Mouse (Mus musculus) ES-Bruce4 (cell line): ENCODE measurements at regions not wholly inside any gene's neighbourhood (a gene's known extent, or its start where the extent isn't known, plus 50 kb on each side); places are given as distances from the start of the nearest gene placed in this dataset.
A peak's percentile ranks its signal among the peaks of the same experiment; 100 is the strongest.

Experiments
- H3K27ac ChIP-seq: 2 replicates; pipeline ENCODE4 v1.5.1; 2012; ENCODE audit warnings: low read length, inconsistent platforms; ENCODE audit not compliant: insufficient read depth
- H3K27me3 ChIP-seq: 2 replicates; pipeline ENCODE4 v1.6.1; 2012; ENCODE audit warnings: mild to moderate bottlenecking, low read length, inconsistent platforms; ENCODE audit not compliant: control insufficient read depth, poor library complexity, insufficient read depth, severe bottlenecking
- H3K36me3 ChIP-seq: 2 replicates; pipeline ENCODE4 v1.6.1; 2012; ENCODE audit warnings: inconsistent platforms, mild to moderate bottlenecking, low read length, moderate library complexity; ENCODE audit not compliant: control insufficient read depth, poor library complexity, insufficient read depth, severe bottlenecking
- H3K4me1 ChIP-seq: one replicate; pipeline ENCODE4 v1.8.1; 2011; ENCODE audit warnings: low read length; ENCODE audit not compliant: control insufficient read depth, insufficient read depth
- H3K4me3 ChIP-seq: 2 replicates; pipeline ENCODE4 v1.5.1; 2011; ENCODE audit warnings: low read depth, mild to moderate bottlenecking, low read length
- H3K9ac ChIP-seq: 2 replicates; pipeline ENCODE4 v1.6.1; 2012; ENCODE audit warnings: low read depth, mild to moderate bottlenecking, inconsistent platforms; ENCODE audit not compliant: poor library complexity, severe bottlenecking
- H3K9me3 ChIP-seq: replicated peaks from 2 replicates; pipeline ENCODE4 v1.6.1; 2012; ENCODE audit warnings: mild to moderate bottlenecking, low read length, inconsistent platforms; ENCODE audit not compliant: control insufficient read depth, poor library complexity, insufficient read depth, severe bottlenecking
- CTCF ChIP-seq: IDR thresholded peaks from one replicate; pipeline ENCODE4 v1.8.1; 2011; ENCODE audit warnings: low read depth, low read length
- EP300 ChIP-seq: IDR thresholded peaks from 2 replicates; pipeline ENCODE4 v1.6.1; 2011; ENCODE audit warnings: low read depth, low read length; ENCODE audit not compliant: insufficient read depth
- POLR2A ChIP-seq: IDR thresholded peaks from one replicate; pipeline ENCODE4 v1.8.1; 2011; ENCODE audit warnings: low read length; ENCODE audit not compliant: insufficient read depth

DNA sequence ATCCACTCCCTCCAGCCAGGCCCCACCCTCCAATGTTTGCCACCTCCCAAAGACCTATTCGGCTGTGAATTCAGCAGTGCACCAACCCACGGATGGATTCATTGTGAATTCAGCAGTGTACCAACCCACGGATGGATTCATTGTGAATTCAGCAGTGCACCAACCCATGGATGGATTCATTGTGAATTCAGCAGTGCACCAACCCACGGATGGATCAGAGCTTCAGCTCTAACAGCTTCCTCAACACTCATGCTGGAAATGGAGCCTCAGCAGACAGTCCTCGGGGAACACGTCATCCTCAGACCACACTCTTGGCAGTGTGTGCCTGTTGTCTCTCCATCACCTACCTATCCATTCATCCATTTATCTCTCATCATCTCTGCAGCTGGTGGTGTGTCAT is 204.2 kb upstream of the A430005L14Rik start:
- no peak overlapping the region for H3K9ac ChIP-seq
- H3K27ac ChIP-seq = no peak overlapping the region
- H3K27me3 ChIP-seq = no peaks in the 10 kb centered on the region
- H3K36me3 ChIP-seq = no peaks in the 10 kb centered on the region
- no peaks in the 10 kb centered on the region for H3K4me1 ChIP-seq
- H3K4me3 ChIP-seq = no peak overlapping the region
- TF ChIP-seq EP300 (no peak), POLR2A (no peak)
- H3K9me3 ChIP-seq = no peaks in the 10 kb centered on the region

DNA sequence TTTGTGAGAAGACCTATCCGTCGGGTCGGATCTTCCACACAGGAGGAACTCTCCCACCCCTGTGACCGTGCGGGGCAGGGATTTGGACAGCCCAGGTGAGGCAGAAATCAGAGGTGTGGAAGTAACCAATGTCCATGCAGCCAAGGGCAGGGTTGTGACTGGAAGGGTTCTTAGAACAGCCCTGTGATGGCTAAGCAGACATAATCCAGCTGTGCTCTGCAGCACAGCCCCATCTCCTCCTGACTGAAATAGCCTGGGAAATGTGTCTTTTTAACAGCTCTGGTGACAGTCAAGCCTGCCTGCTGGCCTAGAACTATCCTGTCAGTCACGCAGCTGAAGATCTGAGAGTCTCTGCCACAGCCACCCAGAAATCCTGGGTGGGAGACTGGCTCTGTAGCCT is 198.7 kb upstream of the A430005L14Rik start:
- Histone ChIP-seq H3K9ac (no peak overlapping the region), H3K9me3 (no peaks in the 10 kb centered on the region), H3K27me3 (no peaks in the 10 kb centered on the region), H3K4me3 (no peak overlapping the region), H3K4me1 (no peaks in the 10 kb centered on the region), H3K36me3 (no peaks in the 10 kb centered on the region), H3K27ac (no peak overlapping the region)
- no peak for TF ChIP-seq CTCF

DNA sequence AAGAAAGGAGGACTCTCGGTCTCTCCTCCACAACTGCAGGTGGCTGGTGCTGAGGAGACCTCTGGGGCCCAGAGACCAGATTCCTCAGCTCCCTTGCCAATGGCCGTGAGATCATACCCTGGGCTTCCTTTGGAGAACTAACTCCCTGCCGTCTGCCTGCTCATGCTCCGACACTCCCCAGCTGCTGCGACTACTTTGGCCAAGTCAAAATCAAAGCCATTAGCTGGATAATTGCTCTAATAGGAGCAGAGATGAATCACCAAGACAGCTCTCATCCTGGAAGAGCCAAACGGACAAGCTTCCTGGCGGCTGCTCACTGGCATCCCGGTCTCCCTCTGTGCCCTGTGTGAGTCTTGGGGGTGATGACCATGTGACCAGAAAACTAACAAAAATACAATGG is 198.3 kb upstream of the A430005L14Rik start:
- H3K9me3 ChIP-seq = no peaks in the 10 kb centered on the region
- no peaks in the 10 kb centered on the region for H3K4me1 ChIP-seq
- TF ChIP-seq EP300 (no peak), CTCF (no peak), POLR2A (no peak)
- H3K9ac ChIP-seq = no peak overlapping the region
- no peak overlapping the region for H3K27ac ChIP-seq
- no peaks in the 10 kb centered on the region for H3K36me3 ChIP-seq
- H3K27me3 ChIP-seq = no peaks in the 10 kb centered on the region
- H3K4me3 ChIP-seq = no peak overlapping the region

DNA sequence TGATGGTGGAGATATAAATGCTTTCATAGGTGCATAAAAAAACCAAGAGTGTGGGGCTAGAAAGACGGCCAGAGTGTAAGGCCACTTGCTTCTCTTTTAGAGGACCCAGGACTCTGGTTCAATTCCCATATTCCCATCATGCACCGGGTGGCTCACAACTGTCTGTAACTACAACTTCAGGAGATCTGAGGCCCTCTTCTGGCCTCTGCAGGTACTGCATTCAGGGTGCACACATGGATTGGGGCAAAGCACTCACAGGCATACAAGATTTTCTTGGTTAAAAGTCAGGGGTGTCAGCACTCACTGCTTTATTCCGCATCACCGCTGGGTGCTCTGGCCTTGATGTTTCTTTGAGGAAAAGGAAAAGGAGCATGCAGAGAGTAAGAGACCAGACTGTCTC is 196.1 kb upstream of the A430005L14Rik start:
- Histone ChIP-seq H3K9me3 (no peaks in the 10 kb centered on the region), H3K27me3 (no peaks in the 10 kb centered on the region), H3K9ac (no peak overlapping the region), H3K4me3 (no peak overlapping the region), H3K27ac (no peak overlapping the region), H3K4me1 (no peaks in the 10 kb centered on the region), H3K36me3 (no peaks in the 10 kb centered on the region)
- no peak for TF ChIP-seq EP300
- TF ChIP-seq CTCF = peak; percentile 38

DNA sequence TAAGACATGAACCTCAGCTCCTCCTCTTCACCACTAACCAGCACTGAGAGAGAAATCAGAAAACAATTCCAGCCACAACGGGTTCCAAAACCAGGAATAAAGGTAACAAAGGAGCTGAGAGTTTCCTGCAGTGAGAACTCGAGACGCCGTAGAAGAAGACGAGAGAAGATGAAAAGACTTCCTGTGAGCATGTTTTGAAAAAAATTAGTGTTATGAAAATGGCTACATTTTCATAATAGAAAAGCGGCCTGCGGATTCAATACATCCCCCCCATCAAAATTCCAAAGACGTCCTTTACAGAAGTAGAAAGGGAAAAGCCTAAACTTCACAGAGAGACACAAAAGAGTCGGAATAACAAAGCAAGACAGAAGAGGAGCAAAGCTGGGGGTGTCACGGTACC is 193.6 kb upstream of the A430005L14Rik start:
- TF ChIP-seq POLR2A (no peak), CTCF (no peak), EP300 (no peak)
- Histone ChIP-seq H3K4me1 (no peaks in the 10 kb centered on the region), H3K9ac (no peak overlapping the region), H3K27me3 (no peaks in the 10 kb centered on the region), H3K27ac (no peak overlapping the region), H3K9me3 (no peaks in the 10 kb centered on the region), H3K4me3 (no peak overlapping the region), H3K36me3 (no peaks in the 10 kb centered on the region)

DNA sequence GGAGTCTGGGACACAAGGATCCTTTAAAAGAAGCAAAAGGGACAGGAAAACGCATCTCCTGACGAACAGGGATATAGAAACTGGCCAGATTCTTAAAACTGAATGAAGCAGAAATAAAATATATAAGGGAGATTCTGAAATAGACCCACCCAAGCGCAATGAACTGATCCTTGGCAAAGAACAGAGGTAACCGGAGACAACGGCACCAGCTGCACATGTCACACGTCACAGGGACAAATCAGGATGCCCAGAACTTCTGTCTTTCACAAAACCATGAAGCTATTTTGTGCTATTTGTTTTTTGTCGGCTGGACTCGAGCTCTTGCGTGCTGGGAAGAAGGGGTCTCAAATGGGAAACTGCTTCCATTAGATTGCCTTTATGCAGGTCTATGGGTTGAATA is 189.3 kb upstream of the A430005L14Rik start:
- no peaks in the 10 kb centered on the region for H3K9me3 ChIP-seq
- no peaks in the 10 kb centered on the region for H3K36me3 ChIP-seq
- no peaks in the 10 kb centered on the region for H3K27me3 ChIP-seq
- H3K27ac ChIP-seq = no peak overlapping the region
- TF ChIP-seq POLR2A = no peak
- TF ChIP-seq CTCF = no peak
- TF ChIP-seq EP300 = no peak
- H3K4me3 ChIP-seq = no peak overlapping the region
- no peaks in the 10 kb centered on the region for H3K4me1 ChIP-seq
- no peak overlapping the region for H3K9ac ChIP-seq

DNA sequence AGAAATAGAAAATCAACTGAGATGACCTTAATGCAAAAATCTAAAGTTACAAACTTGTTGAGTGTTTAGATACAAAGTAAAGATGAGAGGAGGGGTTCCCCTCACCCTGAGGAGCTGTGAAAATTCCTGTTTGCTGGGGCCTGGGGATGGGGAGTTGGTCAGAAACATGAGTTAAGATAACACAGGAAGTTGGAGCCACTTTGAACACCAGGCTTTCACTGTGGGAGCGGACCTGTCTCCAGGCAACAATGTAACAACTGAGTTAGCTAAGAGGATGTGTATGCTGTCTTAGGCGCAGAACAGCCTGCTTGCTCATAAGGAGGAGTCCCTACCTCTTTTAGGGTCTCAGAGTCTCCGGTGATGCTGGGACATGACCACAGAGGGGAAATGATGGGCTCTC is 188.7 kb upstream of the A430005L14Rik start:
- Histone ChIP-seq H3K9ac (no peak overlapping the region), H3K27me3 (no peaks in the 10 kb centered on the region), H3K9me3 (no peaks in the 10 kb centered on the region), H3K4me1 (no peaks in the 10 kb centered on the region), H3K36me3 (no peaks in the 10 kb centered on the region), H3K4me3 (no peak overlapping the region), H3K27ac (no peak overlapping the region)
- no peak for TF ChIP-seq EP300
- no peak for TF ChIP-seq CTCF
- no peak for TF ChIP-seq POLR2A
